Mouse (Mus musculus): Measurements from ENCODE around the gene Atp1a3. TPM values are rescaled to one million over a fixed set of nuclear protein-coding genes. Genes with fewer than 3 reads are reported as not detected.

The Atp1a3 gene
- polyA plus RNA-seq, 1 experiment from 2014 or later: 68.2 TPM

GRCm38 (mm10) chr7:24949958-24950623 is 55.7 kb downstream of the Atp1a3 start:
- Histone ChIP-seq H3K4me3 (replicated peaks) (no peak overlapping the region), H3K9me3 (no peaks in the 10 kb centered on the region), H3K36me3 (replicated peaks) (no peaks in the 10 kb centered on the region), H3K4me1 (peaks cover 44% of the 10 kb centered on the region), H3K9ac (no peak overlapping the region), H3K27me3 (peaks cover 100% of the 10 kb centered on the region), H3K27ac (no peak overlapping the region), H3K4me2 (no peak overlapping the region)
- peak; percentile 68 for ATAC-seq (ENCODE audit: low FRiP score)
- WGBS: 2% methylated on average over 8 of the region's 8 CpGs

GRCm38 (mm10) chr7:24948774-24949173 is 57.0 kb downstream of the Atp1a3 start:
- Histone ChIP-seq H3K27ac (no peak overlapping the region), H3K9me3 (no peaks in the 10 kb centered on the region), H3K4me1 (peaks cover 44% of the 10 kb centered on the region), H3K36me3 (replicated peaks) (no peaks in the 10 kb centered on the region), H3K9ac (no peak overlapping the region), H3K4me3 (replicated peaks) (0 out of 2 replicates have a peak overlapping the region, but pooled peaks have one; percentile 10), H3K27me3 (peaks cover 100% of the 10 kb centered on the region), H3K4me2 (peak overlapping the region; percentile 24; the same call in 1 of the 2 replicates)
- ATAC-seq (ENCODE audit: low FRiP score): no peak
- 2% methylated on average over 29 of the region's 29 CpGs for WGBS

GRCm38 (mm10) chr7:24947316-24948048 is 58.3 kb downstream of the Atp1a3 start:
- peaks cover 45% of the 10 kb centered on the region for H3K4me1 ChIP-seq
- no peak for ATAC-seq (ENCODE audit: low FRiP score)
- WGBS: under 1% methylated on average over 7 of the region's 7 CpGs

GRCm38 (mm10) chr7:24944257-24944950 is 61.4 kb downstream of the Atp1a3 start, which contains the start of gene Gm4881:
Gene Gm4881, minus strand, starts transcription at chr7:24944494.
- under 1% methylated on average over 69 of the region's 72 CpGs for WGBS
- H3K9me3 ChIP-seq: no peaks in the 10 kb centered on the region
- H3K27me3 ChIP-seq: peaks cover 100% of the 10 kb centered on the region
- H3K36me3 ChIP-seq (replicated peaks): no peaks in the 10 kb centered on the region
- no peak for ATAC-seq (ENCODE audit: low FRiP score)
- H3K27ac ChIP-seq: no peak within 1 kb of the TSS
- H3K9ac ChIP-seq: 0 out of 2 replicates have a peak within 1 kb of the TSS, but pooled peaks have one; percentile 4
- H3K4me2 ChIP-seq: peak within 1 kb of the TSS; percentile 64
- peak within 1 kb of the TSS; percentile 40 for H3K4me3 ChIP-seq (replicated peaks)
- H3K4me1 ChIP-seq: peaks cover 23% of the 10 kb centered on the region

More at GRCm38 (mm10) chr7:24947316-24948048, 58.3 kb downstream of the Atp1a3 start:
- Histone ChIP-seq H3K4me2 (no peak overlapping the region), H3K9me3 (no peaks in the 10 kb centered on the region), H3K27me3 (peaks cover 100% of the 10 kb centered on the region), H3K9ac (no peak overlapping the region), H3K27ac (no peak overlapping the region), H3K36me3 (replicated peaks) (no peaks in the 10 kb centered on the region), H3K4me3 (replicated peaks) (no peak overlapping the region)

- WGBS: under 1% methylated on average over 6 of the region's 6 CpGs
Observed at GRCm38 (mm10) chr7:24943641-24944040, 62.1 kb downstream of the Atp1a3 start.

GRCm38 (mm10) chr7:24931651-24932050 is 74.1 kb downstream of the Atp1a3 start:
- no peak overlapping the region for H3K4me2 ChIP-seq
- peaks cover 11% of the 10 kb centered on the region for H3K36me3 ChIP-seq (replicated peaks)
- ATAC-seq (ENCODE audit: low FRiP score): no peak
- peaks cover 42% of the 10 kb centered on the region for H3K4me1 ChIP-seq
- no peak overlapping the region; the same call in 1 of the 2 replicates for H3K9ac ChIP-seq
- WGBS: 0% methylated on average over 15 of the region's 15 CpGs
- peak overlapping the region; percentile 1; the same call in 1 of the 2 replicates for H3K4me3 ChIP-seq (replicated peaks)
- H3K27ac ChIP-seq: no peak overlapping the region
- peaks cover 94% of the 10 kb centered on the region for H3K27me3 ChIP-seq
- H3K9me3 ChIP-seq: no peaks in the 10 kb centered on the region

More at GRCm38 (mm10) chr7:24943641-24944040, 62.1 kb downstream of the Atp1a3 start:
- Histone ChIP-seq H3K9me3 (no peaks in the 10 kb centered on the region), H3K36me3 (replicated peaks) (no peaks in the 10 kb centered on the region), H3K4me2 (no peak overlapping the region), H3K9ac (no peak overlapping the region), H3K27me3 (peaks cover 100% of the 10 kb centered on the region), H3K4me1 (peaks cover 18% of the 10 kb centered on the region), H3K4me3 (replicated peaks) (peak overlapping the region; percentile 40), H3K27ac (no peak overlapping the region)
- ATAC-seq (ENCODE audit: low FRiP score): no peak

GRCm38 (mm10) chr7:24930475-24930874 is 75.3 kb downstream of the Atp1a3 start:
- Histone ChIP-seq H3K9ac (no peak overlapping the region), H3K4me3 (replicated peaks) (no peak overlapping the region), H3K27me3 (peaks cover 83% of the 10 kb centered on the region), H3K27ac (no peak overlapping the region), H3K36me3 (replicated peaks) (peaks cover 23% of the 10 kb centered on the region), H3K4me2 (no peak overlapping the region), H3K9me3 (no peaks in the 10 kb centered on the region), H3K4me1 (peaks cover 42% of the 10 kb centered on the region)
- 57% methylated on average over 6 of the region's 6 CpGs for WGBS
- no peak for ATAC-seq (ENCODE audit: low FRiP score)

Small RNA genes within 50 kb of the gene (microRNA-seq; reads per million reads assigned to microRNA genes)
- 0.97 reads per million for gene Mir7046
- gene Mir7047: not detected

Other genes with a start within 250 kb of the Atp1a3 start
- 0.20 TPM in 1 of 2 replicates, not detected in the other for gene Cd177, start 245.6 kb downstream of the Atp1a3 start, polyA plus RNA-seq (2016; fragmentation: Nextera tagmentation; extraction: Ambion mirVana)
- gene Ceacam10, start 228.8 kb downstream of the Atp1a3 start, polyA plus RNA-seq (2016; fragmentation: Nextera tagmentation; extraction: Ambion mirVana): 0.36 TPM in 1 of 2 replicates, not detected in the other
- 24.7 and 28.6 TPM in 2 replicates for gene Gm9844, start 143.7 kb downstream of the Atp1a3 start, polyA plus RNA-seq (2016; fragmentation: Nextera tagmentation; extraction: Ambion mirVana)
- gene Lypd4, start 136.0 kb downstream of the Atp1a3 start, polyA plus RNA-seq (2016; fragmentation: Nextera tagmentation; extraction: Ambion mirVana): not detected in 2 replicates
- gene Dmrtc2, start 135.9 kb downstream of the Atp1a3 start, polyA plus RNA-seq (2016; fragmentation: Nextera tagmentation; extraction: Ambion mirVana): 0.24 TPM in 1 of 2 replicates, not detected in the other
- 1,399 and 1,518 TPM in 2 replicates for gene Rps19, start 121.6 kb downstream of the Atp1a3 start, polyA plus RNA-seq (2016; fragmentation: Nextera tagmentation; extraction: Ambion mirVana)
- gene Cd79a, start 108.6 kb downstream of the Atp1a3 start, polyA plus RNA-seq (2016; fragmentation: Nextera tagmentation; extraction: Ambion mirVana): 0.22 TPM in 1 of 2 replicates, not detected in the other
- gene Arhgef1, start 103.0 kb downstream of the Atp1a3 start, polyA plus RNA-seq (2016; fragmentation: Nextera tagmentation; extraction: Ambion mirVana): 68.3 and 73.5 TPM in 2 replicates
- 1.0 and 1.7 TPM in 2 replicates for gene Gm4881, start 61.5 kb downstream of the Atp1a3 start, polyA plus RNA-seq (2016; fragmentation: Nextera tagmentation; extraction: Ambion mirVana)
- 82.3 and 87.7 TPM in 2 replicates for gene Rabac1, start 33.2 kb downstream of the Atp1a3 start, polyA plus RNA-seq (2016; fragmentation: Nextera tagmentation; extraction: Ambion mirVana)
- 14.3 and 18.1 TPM in 2 replicates for gene Grik5, start 66.4 kb upstream of the Atp1a3 start, polyA plus RNA-seq (2016; fragmentation: Nextera tagmentation; extraction: Ambion mirVana)
- 39.7 and 41.2 TPM in 2 replicates for gene Zfp574, start 66.6 kb upstream of the Atp1a3 start, polyA plus RNA-seq (2016; fragmentation: Nextera tagmentation; extraction: Ambion mirVana)
- gene Pou2f2, start 173.8 kb upstream of the Atp1a3 start, polyA plus RNA-seq (2016; fragmentation: Nextera tagmentation; extraction: Ambion mirVana): 22.3 and 28.6 TPM in 2 replicates
- 11.2 and 12.3 TPM in 2 replicates for gene Dedd2, start 214.7 kb upstream of the Atp1a3 start, polyA plus RNA-seq (2016; fragmentation: Nextera tagmentation; extraction: Ambion mirVana)
- 2.7 TPM in 2 replicates for gene Zfp526, start 215.5 kb upstream of the Atp1a3 start, polyA plus RNA-seq (2016; fragmentation: Nextera tagmentation; extraction: Ambion mirVana)
- gene Gsk3a, start 231.9 kb upstream of the Atp1a3 start, polyA plus RNA-seq (2016; fragmentation: Nextera tagmentation; extraction: Ambion mirVana): 15.9 and 17.5 TPM in 2 replicates
- gene Erf, start 244.8 kb upstream of the Atp1a3 start, polyA plus RNA-seq (2016; fragmentation: Nextera tagmentation; extraction: Ambion mirVana): 10.3 and 13.0 TPM in 2 replicates